Mouse (Mus musculus): ENCODE results near the gene Map3k21. TPM values are rescaled to one million over a fixed set of nuclear protein-coding genes. Genes with fewer than 3 reads are reported as not detected.

Gene Map3k21
- polyA plus RNA-seq, 1 experiment from 2014 or later, result 0.99 TPM

DNA sequence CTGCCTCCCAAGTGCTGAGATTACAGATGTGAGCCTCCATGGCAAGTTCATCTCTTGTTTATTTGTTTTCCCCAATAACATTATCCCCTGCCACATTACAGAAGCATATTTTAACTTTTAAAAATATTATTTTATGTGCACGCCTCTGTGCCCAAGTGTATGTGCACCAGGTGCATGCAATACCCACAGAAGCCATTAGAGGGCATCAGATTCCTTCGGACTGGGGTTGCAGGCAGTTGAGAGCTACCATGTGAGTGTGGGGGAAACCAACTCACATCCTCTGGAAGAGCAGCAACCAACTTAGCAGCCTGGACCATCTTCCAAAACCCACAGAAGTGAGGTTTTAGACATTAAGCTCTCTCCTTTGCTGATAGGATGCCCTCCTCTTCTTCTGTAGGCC lies 2.9 kb upstream of the Map3k21 start:
- DNase-seq (ENCODE audit: low spot score) (no peak), ATAC-seq (ENCODE audit: low FRiP score) (no peak)
- no peak overlapping the region for H3K9ac ChIP-seq
- no peak overlapping the region for H3K4me2 ChIP-seq (replicated peaks)
- H3K27ac ChIP-seq, result no peak overlapping the region
- H3K4me3 ChIP-seq (replicated peaks; ENCODE audit: low read length), result no peak overlapping the region
- WGBS, result 77% methylated on average over 2 of the region's 2 CpGs
- H3K27me3 ChIP-seq (ENCODE audit: control insufficient read depth, insufficient read depth, low read length), result peaks cover 57% of the 10 kb centered on the region
- peaks cover 5% of the 10 kb centered on the region; the same call in 1 of the 2 replicates for H3K4me1 ChIP-seq (replicated peaks; ENCODE audit: control insufficient read depth, insufficient read depth, low read length)
- 0 out of 2 replicates have a peak, but pooled peaks cover 4% of the 10 kb centered on the region for H3K9me3 ChIP-seq (ENCODE audit: control insufficient read depth, low read length)
- no peaks in the 10 kb centered on the region for H3K36me3 ChIP-seq (replicated peaks; ENCODE audit: control insufficient read depth, insufficient read depth)

DNA sequence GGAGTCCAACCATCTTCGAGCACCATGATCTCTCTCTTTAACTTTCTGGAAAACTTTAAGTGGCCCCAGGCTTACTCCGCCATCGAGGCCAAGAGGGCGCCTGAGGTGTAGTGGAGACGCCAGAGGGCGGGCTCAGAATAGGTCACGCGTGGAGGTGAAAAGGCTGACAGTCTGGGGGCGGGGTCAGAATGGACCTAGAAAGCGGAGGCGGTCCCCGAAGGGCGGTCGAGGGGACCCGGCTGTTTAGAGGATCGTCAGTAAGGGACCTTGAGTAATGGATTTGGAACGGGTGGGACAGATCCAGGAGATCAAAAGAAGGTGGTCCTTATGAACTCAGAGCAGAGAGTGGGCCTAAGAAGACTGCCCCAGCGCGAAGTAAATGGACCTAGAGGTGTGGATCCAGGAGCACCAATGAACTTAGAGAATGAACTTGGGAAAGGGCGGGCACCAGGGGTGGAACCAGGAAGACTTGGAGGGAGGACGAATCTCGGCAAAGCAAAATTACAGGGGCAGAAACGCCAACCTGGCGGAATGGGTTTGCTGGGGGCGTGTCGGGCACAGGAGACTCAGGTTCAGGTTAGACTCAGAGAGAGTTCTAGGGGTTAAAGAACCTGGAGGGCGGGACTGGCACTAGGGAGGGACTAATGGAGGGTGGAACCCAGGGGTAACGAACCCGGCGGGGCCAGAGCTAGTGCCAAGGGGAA lies 437 bp upstream of the Map3k21 start:
- peaks cover 66% of the 10 kb centered on the region for H3K27me3 ChIP-seq (ENCODE audit: control insufficient read depth, insufficient read depth, low read length)
- no peak for ATAC-seq (ENCODE audit: low FRiP score)

DNA sequence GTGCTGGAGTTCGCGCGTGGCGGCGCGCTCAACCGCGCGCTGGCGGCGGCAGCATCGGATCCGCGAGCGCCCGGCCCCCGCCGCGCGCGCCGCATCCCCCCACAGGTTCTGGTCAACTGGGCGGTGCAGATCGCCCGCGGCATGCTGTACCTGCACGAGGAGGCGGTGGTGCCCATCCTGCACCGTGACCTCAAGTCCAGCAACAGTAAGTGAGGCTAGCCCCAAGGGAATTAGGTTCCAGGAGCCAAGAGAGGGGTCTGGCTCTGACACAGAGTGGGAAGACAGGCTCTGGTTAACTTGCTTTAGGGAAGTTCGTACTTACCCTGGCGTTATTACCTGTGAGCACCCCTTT lies 955 bp downstream of the Map3k21 start:
- peak overlapping the region; percentile 56 for H3K4me3 ChIP-seq (replicated peaks; ENCODE audit: low read length)
- WGBS, result 4% methylated on average over 31 of the region's 31 CpGs

More for the DNA sequence above, 437 bp upstream of the Map3k21 start:
- peak overlapping the region; percentile 74 for H3K4me2 ChIP-seq (replicated peaks)
- H3K9ac ChIP-seq, result peak overlapping the region; percentile 58; the same call in 1 of the 2 replicates
- no peak for DNase-seq (ENCODE audit: low spot score)
- H3K36me3 ChIP-seq (replicated peaks; ENCODE audit: control insufficient read depth, insufficient read depth), result no peaks in the 10 kb centered on the region
- H3K4me3 ChIP-seq (replicated peaks; ENCODE audit: low read length), result peak overlapping the region; percentile 56
- H3K27ac ChIP-seq, result no peak overlapping the region
- H3K4me1 ChIP-seq (replicated peaks; ENCODE audit: control insufficient read depth, insufficient read depth, low read length), result peaks cover 5% of the 10 kb centered on the region; the same call in 1 of the 2 replicates
- 6% methylated on average over 30 of the region's 30 CpGs for WGBS
- 0 out of 2 replicates have a peak, but pooled peaks cover 4% of the 10 kb centered on the region for H3K9me3 ChIP-seq (ENCODE audit: control insufficient read depth, low read length)

DNA sequence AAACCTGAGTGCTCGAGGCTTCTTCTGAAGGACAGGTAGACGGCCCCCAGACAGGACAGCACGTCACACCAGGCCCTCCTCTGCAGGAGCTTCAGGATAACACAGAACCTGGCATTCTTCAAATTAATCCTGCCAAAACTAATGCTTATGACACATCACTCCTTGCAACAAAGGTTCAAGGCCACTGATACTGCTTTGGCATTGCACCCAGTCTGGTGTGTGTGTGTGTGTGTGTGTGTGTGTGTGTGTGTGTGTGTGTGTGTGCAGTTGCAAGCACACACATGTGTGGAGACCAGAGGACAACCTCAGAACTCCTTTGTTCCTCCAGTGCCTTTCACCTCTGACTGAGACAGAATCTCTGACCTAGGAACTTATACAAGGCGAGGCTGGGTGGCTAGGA lies 3.0 kb downstream of the Map3k21 start:
- Histone ChIP-seq H3K4me1 (replicated peaks; ENCODE audit: control insufficient read depth, insufficient read depth, low read length) (peaks cover 5% of the 10 kb centered on the region; the same call in 1 of the 2 replicates), H3K27ac (no peak overlapping the region), H3K9me3 (ENCODE audit: control insufficient read depth, low read length) (no peaks in the 10 kb centered on the region), H3K27me3 (ENCODE audit: control insufficient read depth, insufficient read depth, low read length) (peaks cover 49% of the 10 kb centered on the region), H3K9ac (no peak overlapping the region), H3K4me3 (replicated peaks; ENCODE audit: low read length) (no peak overlapping the region), H3K4me2 (replicated peaks) (no peak overlapping the region), H3K36me3 (replicated peaks; ENCODE audit: control insufficient read depth, insufficient read depth) (no peaks in the 10 kb centered on the region)
- DNase-seq (ENCODE audit: low spot score), result no peak
- ATAC-seq (ENCODE audit: low FRiP score), result no peak
- 84% methylated on average over 4 of the region's 4 CpGs for WGBS

More for the DNA sequence above, 955 bp downstream of the Map3k21 start:
- peaks cover 5% of the 10 kb centered on the region; the same call in 1 of the 2 replicates for H3K4me1 ChIP-seq (replicated peaks; ENCODE audit: control insufficient read depth, insufficient read depth, low read length)
- 0 out of 2 replicates have a peak, but pooled peaks cover 4% of the 10 kb centered on the region for H3K9me3 ChIP-seq (ENCODE audit: control insufficient read depth, low read length)
- H3K27me3 ChIP-seq (ENCODE audit: control insufficient read depth, insufficient read depth, low read length), result peaks cover 66% of the 10 kb centered on the region
- ATAC-seq (ENCODE audit: low FRiP score) (peak; percentile 31; the same call in 1 of the 2 replicates), DNase-seq (ENCODE audit: low spot score) (no peak)
- peak overlapping the region; percentile 58 for H3K9ac ChIP-seq
- no peaks in the 10 kb centered on the region for H3K36me3 ChIP-seq (replicated peaks; ENCODE audit: control insufficient read depth, insufficient read depth)
- H3K4me2 ChIP-seq (replicated peaks), result peak overlapping the region; percentile 74
- no peak overlapping the region for H3K27ac ChIP-seq

DNA sequence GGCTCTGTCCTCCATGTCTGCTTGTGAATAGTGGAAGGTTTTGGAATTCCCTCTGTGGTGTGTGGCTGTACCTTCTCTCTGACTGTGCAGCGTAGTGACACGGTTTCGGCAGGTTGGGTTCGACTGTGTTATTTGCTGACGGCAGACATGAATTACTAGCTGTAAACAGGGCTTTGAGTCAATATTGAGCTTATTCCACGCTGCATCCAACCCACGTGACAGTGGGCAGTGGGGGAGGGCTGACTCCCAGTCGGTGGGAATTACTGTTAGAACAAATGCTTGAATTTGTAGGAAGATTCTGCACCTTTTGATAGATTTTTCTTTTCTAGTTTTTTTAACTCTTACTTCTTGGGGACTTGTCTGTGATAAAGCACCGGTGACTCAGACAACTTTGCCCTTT lies 4.1 kb downstream of the Map3k21 start:
- 85% methylated on average over 9 of the region's 9 CpGs for WGBS
- Histone ChIP-seq H3K4me2 (replicated peaks) (no peak overlapping the region), H3K4me1 (replicated peaks; ENCODE audit: control insufficient read depth, insufficient read depth, low read length) (peaks cover 5% of the 10 kb centered on the region; the same call in 1 of the 2 replicates), H3K9ac (no peak overlapping the region), H3K36me3 (replicated peaks; ENCODE audit: control insufficient read depth, insufficient read depth) (no peaks in the 10 kb centered on the region), H3K9me3 (ENCODE audit: control insufficient read depth, low read length) (no peaks in the 10 kb centered on the region), H3K4me3 (replicated peaks; ENCODE audit: low read length) (no peak overlapping the region), H3K27me3 (ENCODE audit: control insufficient read depth, insufficient read depth, low read length) (peaks cover 38% of the 10 kb centered on the region), H3K27ac (no peak overlapping the region)
- ATAC-seq (ENCODE audit: low FRiP score) (no peak), DNase-seq (ENCODE audit: low spot score) (no peak)

DNA sequence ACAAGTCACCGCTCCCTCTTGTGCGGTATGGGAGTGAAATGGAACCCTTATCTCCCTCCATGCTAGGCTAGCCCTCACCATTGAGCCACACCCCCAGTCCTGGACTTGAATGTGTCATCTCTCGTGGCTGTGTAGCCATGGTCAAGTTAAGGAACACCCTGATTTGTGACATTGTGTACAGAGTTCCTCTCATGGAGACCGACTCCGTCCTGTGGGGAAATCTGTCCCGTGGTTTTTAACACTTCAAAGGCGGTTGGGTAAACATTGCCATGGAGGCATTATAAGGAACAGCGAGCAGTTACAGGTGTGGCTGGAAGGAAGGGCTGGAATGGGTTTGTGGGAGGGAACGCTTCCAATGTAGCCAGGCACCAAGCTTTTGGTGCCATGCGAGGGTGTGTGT lies 6.8 kb downstream of the Map3k21 start:
- no peak for ATAC-seq (ENCODE audit: low FRiP score)
- no peaks in the 10 kb centered on the region for H3K9me3 ChIP-seq (ENCODE audit: control insufficient read depth, low read length)
- H3K9ac ChIP-seq, result no peak overlapping the region
- no peak overlapping the region for H3K4me3 ChIP-seq (replicated peaks; ENCODE audit: low read length)
- WGBS, result 84% methylated on average over 10 of the region's 10 CpGs
- H3K36me3 ChIP-seq (replicated peaks; ENCODE audit: control insufficient read depth, insufficient read depth), result no peaks in the 10 kb centered on the region
- peaks cover 11% of the 10 kb centered on the region for H3K27me3 ChIP-seq (ENCODE audit: control insufficient read depth, insufficient read depth, low read length)
- DNase-seq (ENCODE audit: low spot score), result no peak
- H3K27ac ChIP-seq, result no peak overlapping the region
- no peak overlapping the region for H3K4me2 ChIP-seq (replicated peaks)
- no peaks in the 10 kb centered on the region for H3K4me1 ChIP-seq (replicated peaks; ENCODE audit: control insufficient read depth, insufficient read depth, low read length)

DNA sequence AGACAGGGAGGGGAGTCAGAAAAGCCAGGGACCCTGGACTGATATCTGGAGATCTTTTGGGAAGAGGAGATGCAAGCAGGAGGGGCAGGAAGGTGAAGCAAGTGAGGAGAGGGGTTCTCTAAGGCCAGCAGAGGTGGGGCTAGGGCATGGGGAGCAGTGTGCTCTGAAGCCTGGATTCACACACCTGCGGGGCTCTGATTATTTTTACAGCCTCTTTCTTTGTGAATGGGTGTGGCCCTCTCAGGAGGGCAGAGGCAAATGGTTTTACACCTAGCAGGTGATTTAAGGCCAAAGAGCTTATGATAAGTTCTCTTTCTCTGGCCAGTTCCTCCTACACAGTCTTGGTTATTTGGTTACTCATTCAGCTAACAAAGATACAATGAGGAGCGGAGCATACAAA lies 8.5 kb downstream of the Map3k21 start:
- DNase-seq (ENCODE audit: low spot score) (no peak), ATAC-seq (ENCODE audit: low FRiP score) (no peak)
- Histone ChIP-seq H3K36me3 (replicated peaks; ENCODE audit: control insufficient read depth, insufficient read depth) (no peaks in the 10 kb centered on the region), H3K9me3 (ENCODE audit: control insufficient read depth, low read length) (no peaks in the 10 kb centered on the region), H3K9ac (no peak overlapping the region), H3K27ac (no peak overlapping the region), H3K27me3 (ENCODE audit: control insufficient read depth, insufficient read depth, low read length) (no peaks in the 10 kb centered on the region), H3K4me3 (replicated peaks; ENCODE audit: low read length) (no peak overlapping the region), H3K4me1 (replicated peaks; ENCODE audit: control insufficient read depth, insufficient read depth, low read length) (no peaks in the 10 kb centered on the region), H3K4me2 (replicated peaks) (no peak overlapping the region)
- 92% methylated on average over 2 of the region's 2 CpGs for WGBS

DNA sequence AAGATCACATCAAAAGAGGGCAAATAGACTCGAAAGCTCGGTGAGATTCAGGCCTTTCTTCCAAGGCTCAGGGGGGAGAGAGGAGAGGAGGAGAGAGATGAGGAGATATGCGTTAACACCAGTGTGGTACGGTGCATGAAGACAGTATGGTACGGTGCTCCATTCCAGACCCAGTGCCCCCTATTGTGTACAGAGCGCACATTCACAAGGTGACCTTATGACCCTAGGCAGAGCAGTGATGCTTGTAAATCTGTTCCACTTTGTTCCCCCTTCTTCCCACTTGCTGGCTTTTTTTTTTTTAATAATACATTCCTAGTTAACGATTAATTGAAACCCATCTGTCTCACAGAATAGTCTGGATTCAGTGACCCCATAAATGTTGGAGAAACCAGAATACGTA lies 9.3 kb downstream of the Map3k21 start:
- Histone ChIP-seq H3K27me3 (ENCODE audit: control insufficient read depth, insufficient read depth, low read length) (no peaks in the 10 kb centered on the region), H3K4me3 (replicated peaks; ENCODE audit: low read length) (no peak overlapping the region), H3K9ac (no peak overlapping the region), H3K27ac (no peak overlapping the region), H3K9me3 (ENCODE audit: control insufficient read depth, low read length) (no peaks in the 10 kb centered on the region), H3K36me3 (replicated peaks; ENCODE audit: control insufficient read depth, insufficient read depth) (no peaks in the 10 kb centered on the region), H3K4me1 (replicated peaks; ENCODE audit: control insufficient read depth, insufficient read depth, low read length) (no peaks in the 10 kb centered on the region), H3K4me2 (replicated peaks) (no peak overlapping the region)
- no peak for DNase-seq (ENCODE audit: low spot score)
- ATAC-seq (ENCODE audit: low FRiP score), result no peak
- 32% methylated on average over 8 of the region's 8 CpGs for WGBS

DNA sequence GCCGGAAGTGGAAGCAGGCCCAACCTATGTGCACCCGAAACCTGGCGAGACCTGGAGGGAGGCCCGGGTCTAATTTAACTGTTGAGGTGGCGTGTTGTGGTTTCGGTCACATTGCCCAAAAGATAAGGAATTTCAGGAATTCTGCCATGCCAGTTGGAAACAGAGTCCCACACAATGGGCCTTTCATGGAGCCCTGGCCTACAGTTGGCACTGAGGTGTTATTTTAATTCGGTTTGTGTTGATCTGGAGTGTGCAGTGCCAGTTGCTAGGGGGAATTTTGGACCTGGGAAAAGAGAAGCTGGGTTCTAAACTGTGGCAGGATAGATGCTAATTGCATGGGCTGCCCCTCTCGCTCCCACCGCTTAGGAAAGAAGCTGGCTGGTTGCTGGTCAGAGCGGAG lies 10.0 kb downstream of the Map3k21 start:
- Histone ChIP-seq H3K9ac (no peak overlapping the region), H3K27ac (no peak overlapping the region), H3K4me1 (replicated peaks; ENCODE audit: control insufficient read depth, insufficient read depth, low read length) (no peaks in the 10 kb centered on the region), H3K4me3 (replicated peaks; ENCODE audit: low read length) (no peak overlapping the region), H3K4me2 (replicated peaks) (no peak overlapping the region), H3K9me3 (ENCODE audit: control insufficient read depth, low read length) (no peaks in the 10 kb centered on the region), H3K27me3 (ENCODE audit: control insufficient read depth, insufficient read depth, low read length) (no peaks in the 10 kb centered on the region), H3K36me3 (replicated peaks; ENCODE audit: control insufficient read depth, insufficient read depth) (no peaks in the 10 kb centered on the region)
- DNase-seq (ENCODE audit: low spot score) (no peak), ATAC-seq (ENCODE audit: low FRiP score) (no peak; the same call in 1 of the 2 replicates)
- WGBS, result 69% methylated on average over 10 of the region's 10 CpGs
